Mouse (Mus musculus) embryonic facial prominence, embryonic 12.5 days (tissue): Measurements from ENCODE around the gene Pnpla1. TPM values are rescaled to one million over a fixed set of nuclear protein-coding genes. Genes with fewer than 3 reads are reported as not detected.

Experiments
- ATAC-seq: fragments of 200-750 bp; cut with Nextera tagmentation; 2 replicates; pipeline ENCODE4 v1.8.0; 2017; ENCODE audit not compliant: insufficient number of reproducible peaks, insufficient read depth, low FRiP score, low TSS enrichment
- H3K27ac ChIP-seq: fragments of 300-500 bp; sonication (generic); 2 replicates; pipeline ENCODE4 v1.5.1; 2016; ENCODE audit warnings: mild to moderate bottlenecking
- H3K27me3 ChIP-seq: fragments of 300-500 bp; sonication (generic); 2 replicates; pipeline ENCODE4 v1.6.1; 2016; ENCODE audit warnings: mild to moderate bottlenecking, moderate library complexity
- H3K36me3 ChIP-seq: fragments of 300-500 bp; sonication (generic); 2 replicates; pipeline ENCODE4 v1.6.1; 2016; ENCODE audit warnings: mild to moderate bottlenecking
- H3K4me1 ChIP-seq: fragments of 300-500 bp; sonication (generic); 2 replicates; pipeline ENCODE4 v1.6.1; 2016
- H3K4me2 ChIP-seq: fragments of 300-500 bp; sonication (generic); replicated peaks from 2 replicates; pipeline ENCODE4 v1.6.1; 2016; ENCODE audit warnings: mild to moderate bottlenecking, moderate library complexity
- H3K4me3 ChIP-seq: fragments of 300-500 bp; sonication (generic); 2 replicates; pipeline ENCODE4 v1.5.1; 2016; ENCODE audit warnings: mild to moderate bottlenecking
- H3K9ac ChIP-seq: fragments of 300-500 bp; sonication (generic); 2 replicates; pipeline ENCODE4 v1.6.1; 2016; ENCODE audit warnings: mild to moderate bottlenecking, moderate library complexity
- H3K9me3 ChIP-seq: fragments of 300-500 bp; sonication (generic); 2 replicates; pipeline ENCODE4 v1.6.1; 2016; ENCODE audit warnings: mild to moderate bottlenecking, moderate library complexity
- WGBS: fragments of 180-500 bp; shearing (Covaris S2); methylation state at CpG from one replicate; pipeline ENCODE4 v1.1.7; 2016; 5-methylcytosine and 5-hydroxymethylcytosine counted together
- polyA plus RNA-seq: library from polyadenylated mRNA; unstranded; fragments of >200 nt; fragmentation: Nextera tagmentation; extraction: Ambion mirVana; gene quantifications from 2 replicates; pipeline ENCODE4 v1.2.1, GENCODE M21; 2016

The Pnpla1 gene
- polyA plus RNA-seq, 1 experiment from 2014 or later = 0.06 TPM

GRCm38 (mm10) chr17:28930392-28931074, 72.3 kb downstream of the Pnpla1 start:
- 16% methylated on average over 14 of the region's 14 CpGs for WGBS
- Histone ChIP-seq H3K9ac (no peak overlapping the region), H3K4me2 (no peak overlapping the region; the same call in 1 of the 2 replicates), H3K4me1 (peaks cover 10% of the 10 kb centered on the region), H3K9me3 (no peaks in the 10 kb centered on the region), H3K27ac (peak overlapping the region; percentile 75), H3K4me3 (no peak overlapping the region), H3K36me3 (no peaks in the 10 kb centered on the region), H3K27me3 (no peaks in the 10 kb centered on the region)
- ATAC-seq = peak; percentile 87

GRCm38 (mm10) chr17:28931436-28932211, 73.4 kb downstream of the Pnpla1 start:
- Histone ChIP-seq H3K9me3 (no peaks in the 10 kb centered on the region), H3K4me1 (peaks cover 10% of the 10 kb centered on the region), H3K27ac (0 out of 2 replicates have a peak overlapping the region, but pooled peaks have one; percentile 20), H3K9ac (no peak overlapping the region), H3K36me3 (no peaks in the 10 kb centered on the region), H3K27me3 (no peaks in the 10 kb centered on the region), H3K4me2 (no peak overlapping the region), H3K4me3 (no peak overlapping the region)
- ATAC-seq = no peak
- WGBS = 90% methylated on average over 18 of the region's 18 CpGs

GRCm38 (mm10) chr17:28932274-28932673, 74.1 kb downstream of the Pnpla1 start:
- H3K36me3 ChIP-seq = no peaks in the 10 kb centered on the region
- WGBS = 85% methylated on average over 4 of the region's 4 CpGs
- no peak overlapping the region for H3K4me2 ChIP-seq
- H3K9ac ChIP-seq = no peak overlapping the region
- ATAC-seq = no peak
- no peaks in the 10 kb centered on the region for H3K27me3 ChIP-seq
- no peaks in the 10 kb centered on the region for H3K9me3 ChIP-seq
- H3K27ac ChIP-seq = no peak overlapping the region
- H3K4me3 ChIP-seq = no peak overlapping the region
- H3K4me1 ChIP-seq = peaks cover 10% of the 10 kb centered on the region

GRCm38 (mm10) chr17:28934120-28934916, 76.1 kb downstream of the Pnpla1 start:
- WGBS = 70% methylated on average over 19 of the region's 19 CpGs
- Histone ChIP-seq H3K9ac (no peak overlapping the region), H3K9me3 (no peaks in the 10 kb centered on the region), H3K4me2 (no peak overlapping the region), H3K27ac (no peak overlapping the region), H3K4me1 (peaks cover 10% of the 10 kb centered on the region), H3K4me3 (no peak overlapping the region), H3K36me3 (no peaks in the 10 kb centered on the region), H3K27me3 (no peaks in the 10 kb centered on the region)
- ATAC-seq = no peak

- H3K36me3 ChIP-seq = no peaks in the 10 kb centered on the region
- H3K4me2 ChIP-seq = no peak overlapping the region
- H3K9ac ChIP-seq = no peak overlapping the region
- H3K4me3 ChIP-seq = no peak overlapping the region
- WGBS = 91% methylated on average over 7 of the region's 7 CpGs
- H3K9me3 ChIP-seq = no peaks in the 10 kb centered on the region
- H3K27me3 ChIP-seq = no peaks in the 10 kb centered on the region
- H3K4me1 ChIP-seq = no peaks in the 10 kb centered on the region
- no peak overlapping the region for H3K27ac ChIP-seq
- ATAC-seq = no peak
These were observed 77.9 kb downstream of the Pnpla1 start for GRCm38 (mm10) chr17:28936133-28936532.

- no peaks in the 10 kb centered on the region for H3K9me3 ChIP-seq
- no peak overlapping the region for H3K9ac ChIP-seq
- 82% methylated on average over 10 of the region's 10 CpGs for WGBS
- no peaks in the 10 kb centered on the region for H3K4me1 ChIP-seq
- no peak overlapping the region for H3K27ac ChIP-seq
- no peaks in the 10 kb centered on the region for H3K27me3 ChIP-seq
- ATAC-seq = no peak
- H3K36me3 ChIP-seq = no peaks in the 10 kb centered on the region
- H3K4me3 ChIP-seq = no peak overlapping the region
- no peak overlapping the region for H3K4me2 ChIP-seq
These were observed 78.6 kb downstream of the Pnpla1 start for GRCm38 (mm10) chr17:28936622-28937345.

Other genes with a start within 250 kb of the Pnpla1 start
- gene Srpk1, start 235.7 kb upstream of the Pnpla1 start, polyA plus RNA-seq = 95.1 and 96.2 TPM in 2 replicates
- gene Slc26a8, start 168.2 kb upstream of the Pnpla1 start, polyA plus RNA-seq = 0.17 and 0.73 TPM in 2 replicates
- gene Mapk14, start 167.1 kb upstream of the Pnpla1 start, polyA plus RNA-seq = 48.8 and 52.4 TPM in 2 replicates
- 3.5 and 5.3 TPM in 2 replicates for gene AC170998.1, start 132.3 kb upstream of the Pnpla1 start, polyA plus RNA-seq
- gene Mapk13, start 89.1 kb upstream of the Pnpla1 start, polyA plus RNA-seq = 20.7 and 22.1 TPM in 2 replicates
- 14.7 and 16.5 TPM in 2 replicates for gene Brpf3, start 57.3 kb upstream of the Pnpla1 start, polyA plus RNA-seq
- 0.13 and 0.15 TPM in 2 replicates for gene 4930539E08Rik, start 56.9 kb downstream of the Pnpla1 start, polyA plus RNA-seq
- gene Pxt1, start 85.4 kb downstream of the Pnpla1 start, polyA plus RNA-seq = not detected in 2 replicates
- 122 and 127 TPM in 2 replicates for gene Kctd20, start 93.5 kb downstream of the Pnpla1 start, polyA plus RNA-seq
- gene Stk38, start 149.6 kb downstream of the Pnpla1 start, polyA plus RNA-seq = 136 and 137 TPM in 2 replicates
- gene Srsf3, start 174.2 kb downstream of the Pnpla1 start, polyA plus RNA-seq = 731 and 750 TPM in 2 replicates
- 48.2 and 55.6 TPM in 2 replicates for gene Cdkn1a, start 232.6 kb downstream of the Pnpla1 start, polyA plus RNA-seq